Mouse (Mus musculus) inflammation-experienced regulatory T-cells, adult 6 months (primary cell): ENCODE results near the gene Stxbp1. TPM values are rescaled to one million over a fixed set of nuclear protein-coding genes. Genes with fewer than 3 reads are reported as not detected.
"Not testable (repeated sequence)": the region's sequence is repeated elsewhere in the genome, so short reads cannot be mapped to it uniquely, and the experiment has no call there.

Experiments used
- ATAC-seq: one replicate; pipeline ENCODE4 v1.8.0; 2017
- polyA plus RNA-seq, 3 experiments: library from polyadenylated mRNA; unstranded; fragments of 100-300 nt; shearing (Covaris generic); gene quantifications; one replicate each; pipeline ENCODE4 v1.2.1; 2017

Stxbp1 gene
- polyA plus RNA-seq, 3 experiments from 2014 or later, result 2.3 to 6.1 (median 5.0) TPM

DNA sequence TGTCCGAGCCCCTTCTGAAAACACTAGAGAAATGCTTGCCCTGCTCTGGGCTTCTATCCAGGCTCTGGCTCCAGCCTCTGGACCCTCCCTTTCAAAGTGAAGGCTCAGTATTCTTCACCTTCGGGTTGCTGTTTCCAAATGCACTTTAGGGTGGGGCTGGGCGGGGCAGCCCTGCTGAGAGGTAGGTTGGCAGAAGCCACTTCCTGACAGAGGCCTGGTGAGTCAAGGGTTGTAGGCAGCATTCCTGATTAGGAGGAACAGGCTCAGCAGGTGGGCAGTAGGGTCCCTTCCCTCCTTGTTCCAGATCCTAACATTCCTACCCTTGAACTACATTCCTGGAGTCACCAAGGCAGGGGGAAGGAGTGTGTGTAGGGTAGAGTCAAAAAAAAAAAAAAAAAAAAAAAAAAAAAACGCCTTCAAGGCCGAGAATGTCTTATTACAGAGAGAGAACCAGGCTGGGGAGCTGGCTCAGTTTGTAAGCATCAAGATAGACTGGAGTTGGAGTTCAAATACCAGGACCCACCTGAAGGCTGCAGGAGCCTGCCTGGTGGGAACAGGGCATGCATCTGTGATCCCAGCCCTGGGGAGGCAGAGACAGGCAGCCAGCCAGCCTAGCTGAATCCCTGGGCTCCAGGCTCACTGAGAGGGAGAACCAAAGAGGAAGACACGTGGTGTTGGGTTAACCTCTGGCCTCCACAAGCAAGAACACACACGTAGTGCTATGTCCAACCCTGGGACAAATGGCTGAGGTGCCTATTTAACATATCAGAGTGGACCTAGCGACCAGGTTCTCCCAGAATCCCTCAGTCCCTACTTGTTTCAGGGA lies 23.4 kb upstream of the Stxbp1 start:
- ATAC-seq, result peak; percentile 50

- no peak for ATAC-seq
Observed at GRCm38 (mm10) chr2:32869721-32870274, 22.8 kb upstream of the Stxbp1 start.

GRCm38 (mm10) chr2:32867354-32867753 lies 20.3 kb upstream of the Stxbp1 start:
- ATAC-seq, result no peak

DNA sequence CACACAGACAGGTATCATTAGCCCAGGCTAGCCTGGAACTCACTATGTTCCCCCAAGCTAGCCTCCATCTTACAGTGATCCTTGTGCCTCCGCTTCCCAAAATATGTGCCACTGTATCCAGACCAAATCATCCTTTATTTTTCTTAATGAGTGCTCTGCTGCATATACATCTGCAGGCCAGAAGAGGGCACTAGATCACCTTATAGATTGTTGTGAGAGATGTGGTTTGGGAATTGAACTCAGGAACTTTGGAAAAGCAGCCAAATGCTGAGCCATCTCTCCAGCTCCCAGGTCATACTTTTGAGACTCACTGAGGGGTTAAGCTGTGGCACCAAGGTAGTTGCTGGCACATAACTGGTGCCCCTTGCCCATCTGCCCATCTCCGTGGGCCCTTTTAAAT lies 17.7 kb upstream of the Stxbp1 start:
- no peak for ATAC-seq

GRCm38 (mm10) chr2:32863317-32863716 lies 16.3 kb upstream of the Stxbp1 start:
- no peak for ATAC-seq

DNA sequence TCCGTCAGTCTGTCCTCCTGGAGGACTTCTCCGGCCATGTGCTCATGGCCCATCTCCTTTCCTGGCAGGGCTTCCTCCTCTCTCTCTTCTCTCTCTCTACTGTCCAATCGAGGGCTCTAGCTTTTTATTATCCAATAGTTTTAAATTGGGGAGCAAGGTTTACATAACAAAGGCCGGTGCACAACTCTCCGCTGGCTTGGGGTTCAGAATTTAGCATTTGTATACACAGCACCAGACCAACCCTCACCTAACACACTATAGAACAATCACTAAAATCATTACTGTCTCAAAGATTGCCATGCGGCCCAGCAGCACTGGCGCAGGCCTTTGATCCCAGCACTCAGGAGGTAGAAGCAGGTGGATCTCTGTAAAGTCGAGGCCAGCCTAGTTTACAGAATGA lies 13.8 kb upstream of the Stxbp1 start:
- ATAC-seq, result no peak

GRCm38 (mm10) chr2:32859622-32860012 lies 12.6 kb upstream of the Stxbp1 start:
- no peak for ATAC-seq

DNA sequence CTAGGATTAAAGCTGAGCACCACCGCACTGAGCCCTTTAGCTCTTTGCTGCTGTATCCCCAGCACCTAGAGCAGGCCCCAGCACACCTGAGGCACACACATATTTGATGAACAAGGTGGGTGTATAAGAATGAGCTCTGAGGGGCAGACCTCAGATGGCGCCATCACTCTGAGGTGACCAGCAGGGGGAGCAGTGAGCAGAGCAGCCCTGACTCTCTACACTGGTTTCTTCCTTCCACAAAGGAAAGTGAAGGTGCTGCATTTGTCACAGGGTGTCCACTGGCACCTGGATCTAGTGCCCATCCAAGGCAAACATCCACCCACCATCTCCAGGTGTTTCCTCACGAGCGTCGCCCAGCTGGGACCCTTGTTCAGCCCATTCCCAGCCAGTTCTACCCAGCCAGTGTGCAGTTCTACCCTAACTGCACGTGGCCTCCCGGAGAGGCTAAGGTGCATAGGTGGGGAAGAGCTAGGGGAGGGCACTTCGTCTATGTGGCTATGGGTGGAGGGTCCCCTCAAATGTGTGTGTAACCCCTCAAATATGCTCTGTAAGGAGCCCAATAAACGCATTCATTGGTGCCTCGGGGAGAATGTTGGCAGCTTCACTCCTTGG lies 12.1 kb upstream of the Stxbp1 start:
- ATAC-seq, result peak; percentile 77

- ATAC-seq, result peak; percentile 72
Observed at GRCm38 (mm10) chr2:32857584-32857983, 10.5 kb upstream of the Stxbp1 start.

- no peak for ATAC-seq
Observed at GRCm38 (mm10) chr2:32855790-32856465, 8.9 kb upstream of the Stxbp1 start.

GRCm38 (mm10) chr2:32855046-32855785 lies 8.2 kb upstream of the Stxbp1 start:
- ATAC-seq, result no peak

- peak; percentile 72 for ATAC-seq
Observed at GRCm38 (mm10) chr2:32854206-32854605, 7.2 kb upstream of the Stxbp1 start.

DNA sequence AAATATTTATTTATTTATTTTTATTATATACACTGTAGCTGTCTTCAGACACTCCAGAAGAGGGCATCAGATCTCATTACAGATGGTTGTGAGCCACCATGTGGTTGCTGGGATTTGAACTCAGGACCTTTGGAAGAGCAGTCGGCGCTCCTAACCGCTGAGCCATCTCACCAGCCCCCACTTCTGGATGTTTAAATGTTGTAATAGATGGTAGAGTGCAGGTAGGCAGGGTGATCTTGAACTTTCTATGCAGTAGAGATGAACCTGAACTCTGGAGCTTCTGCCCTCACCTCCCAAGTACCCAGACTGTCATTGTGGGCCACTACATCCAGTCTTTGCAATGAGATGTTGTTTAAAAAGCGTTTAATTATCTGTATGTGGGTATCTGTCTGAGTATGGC lies 6.7 kb upstream of the Stxbp1 start:
- not testable (repeated sequence) for ATAC-seq

DNA sequence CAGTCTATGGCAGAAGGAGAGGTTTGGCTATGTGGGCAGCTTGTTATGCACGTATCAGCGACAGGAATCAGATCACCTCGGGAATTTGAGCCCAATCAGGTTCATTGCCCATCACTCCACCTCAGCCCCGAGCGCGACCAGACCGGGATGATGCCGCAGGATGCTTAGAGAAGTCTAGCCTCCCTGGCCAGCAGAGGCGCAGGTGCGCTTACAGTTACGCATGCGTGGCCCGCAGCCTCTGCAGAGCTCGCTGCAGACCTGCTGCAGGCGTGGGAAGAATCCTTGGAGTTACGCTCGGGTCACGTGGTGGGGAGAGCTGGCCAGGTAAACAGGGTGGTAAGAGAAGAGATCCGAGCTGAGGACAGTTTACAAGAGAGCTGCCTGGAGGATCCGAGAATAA lies 5.1 kb upstream of the Stxbp1 start:
- no peak for ATAC-seq

- ATAC-seq, result peak; percentile 23
Observed at GRCm38 (mm10) chr2:32847468-32847821, 400 bp upstream of the Stxbp1 start.

GRCm38 (mm10) chr2:32846101-32846804 lies 792 bp downstream of the Stxbp1 start:
- peak; percentile 38 for ATAC-seq

DNA sequence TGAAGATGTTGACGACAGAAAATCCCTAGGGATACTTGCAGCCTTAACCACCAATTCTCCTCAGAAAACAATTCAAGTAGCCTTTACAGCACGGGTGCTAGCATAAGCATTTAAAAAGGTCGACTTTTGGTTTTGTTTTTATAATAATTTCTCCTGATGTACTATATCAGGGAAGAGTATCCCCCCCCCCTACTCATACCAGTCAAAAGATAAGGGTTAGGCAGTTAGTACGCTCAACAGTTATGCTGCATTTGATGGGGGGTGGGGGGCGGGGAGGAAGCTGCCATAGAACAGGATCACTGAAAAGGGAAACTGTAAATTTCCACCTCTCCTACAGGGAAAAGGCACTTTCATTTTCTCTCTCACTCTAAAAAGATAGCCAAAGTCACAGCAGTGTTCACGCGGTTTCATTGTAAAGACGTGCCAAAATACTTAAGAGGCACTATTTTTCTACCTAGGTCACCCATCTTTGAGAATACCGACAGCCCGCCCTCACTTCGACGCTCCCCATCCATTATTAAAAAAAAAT lies 1.4 kb downstream of the Stxbp1 start:
- no peak for ATAC-seq

GRCm38 (mm10) chr2:32842558-32842957 lies 4.5 kb downstream of the Stxbp1 start:
- no peak for ATAC-seq

- ATAC-seq, result no peak
Observed at GRCm38 (mm10) chr2:32841099-32841498, 5.9 kb downstream of the Stxbp1 start.

DNA sequence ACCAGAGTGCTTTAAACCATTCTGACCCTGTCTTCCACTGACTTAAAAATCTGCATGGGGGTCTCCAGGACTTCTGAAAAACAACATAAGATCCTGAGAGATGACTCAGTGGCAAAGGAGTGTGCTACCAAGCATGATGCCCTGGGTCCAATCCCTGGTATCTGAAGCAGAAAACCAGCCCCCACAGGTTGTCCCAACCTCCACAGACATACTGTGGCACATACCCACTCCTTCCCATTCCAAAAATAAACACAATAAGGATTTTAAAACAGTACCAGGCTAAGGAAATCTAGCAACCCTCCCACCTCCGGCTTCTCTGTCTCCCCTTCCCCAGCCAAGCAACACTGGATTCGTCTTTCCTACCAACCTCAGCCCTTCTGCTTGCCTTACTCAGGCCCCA lies 7.8 kb downstream of the Stxbp1 start:
- no peak for ATAC-seq

DNA sequence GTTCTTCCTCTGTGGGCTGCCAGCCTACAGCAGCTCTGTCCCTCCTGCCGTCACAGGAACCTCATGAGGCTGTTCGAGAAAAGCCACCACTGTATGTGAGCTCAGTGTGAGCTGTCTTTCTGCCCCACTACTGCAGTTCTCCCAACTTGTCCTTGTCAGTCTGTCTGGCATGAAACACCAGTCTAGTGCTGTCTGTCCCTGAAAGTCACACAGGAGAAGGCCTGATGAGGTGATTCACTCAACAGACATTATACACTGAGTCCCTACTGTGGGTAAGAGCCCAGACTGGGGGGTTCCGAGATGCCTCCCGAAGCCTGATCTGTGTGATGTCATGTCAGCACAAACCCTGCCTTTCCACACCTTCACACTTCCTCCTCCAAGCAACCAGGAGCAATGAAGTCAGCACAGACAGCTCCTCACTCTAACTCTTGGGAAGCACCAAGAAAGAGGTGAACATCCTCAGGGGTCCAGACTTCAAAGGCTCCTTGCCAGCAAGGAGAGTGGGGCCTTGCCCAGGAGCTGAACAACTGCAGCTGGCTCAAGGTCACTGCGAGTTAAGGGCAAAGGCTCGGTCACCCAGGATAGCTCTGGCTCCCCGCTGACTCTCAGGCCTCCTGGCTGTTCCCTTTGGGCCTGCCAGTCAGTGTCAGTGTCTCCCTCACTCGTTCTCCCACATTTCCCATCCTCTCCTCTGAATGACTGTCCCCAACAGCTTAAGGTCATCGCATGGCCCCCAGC lies 8.7 kb downstream of the Stxbp1 start:
- ATAC-seq, result no peak
